Mouse (Mus musculus): ENCODE measurements around the gene Ethe1. TPM values are rescaled to one million over a fixed set of nuclear protein-coding genes. Genes with fewer than 3 reads are reported as not detected.

The Ethe1 gene
- polyA plus RNA-seq (2015; fragmentation: Nextera tagmentation; extraction: Ambion mirVana), result 39.2 and 39.9 TPM in 2 replicates

DNA sequence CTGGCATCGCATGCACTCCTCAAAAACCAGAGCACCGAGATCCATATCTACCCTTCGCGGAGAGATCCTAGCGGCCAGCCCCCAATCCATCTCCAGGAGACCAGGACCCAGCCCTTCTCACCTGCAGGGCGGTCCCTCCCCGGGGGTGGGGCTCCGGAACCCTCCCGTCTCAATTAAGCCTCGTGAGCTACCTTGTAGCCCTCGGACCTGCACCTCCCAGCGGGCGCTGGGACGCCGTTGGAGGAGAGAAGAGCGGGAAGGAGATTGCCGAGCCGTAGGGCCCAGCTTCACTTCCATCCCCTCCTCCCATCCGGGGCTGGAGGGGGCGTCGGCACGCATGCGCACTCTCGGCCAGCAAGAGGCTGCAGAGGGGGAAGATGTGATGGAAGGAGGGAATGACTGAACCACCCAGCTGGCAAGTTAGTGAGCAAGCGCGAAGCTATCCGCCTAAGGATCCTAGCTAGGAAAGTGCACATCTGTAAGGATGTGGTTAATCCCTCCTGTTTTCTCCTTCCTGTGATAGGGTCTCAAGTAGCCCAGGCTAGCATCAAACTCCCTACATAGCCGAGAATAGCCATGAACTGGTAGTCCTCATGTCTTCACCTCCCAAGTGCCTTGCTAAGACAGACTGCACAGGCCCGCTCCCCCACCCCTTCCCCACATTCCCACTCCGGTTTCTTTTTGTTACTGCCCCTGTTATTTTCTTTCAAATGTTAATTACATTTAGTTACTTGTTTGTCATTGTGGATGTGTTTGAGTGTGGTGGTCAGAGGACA, at the start of gene Ethe1, which contains the start of gene Zfp575:
Ethe1 (plus strand) TSS at position 214 of the 776 bp plus-strand sequence.
Zfp575 (minus strand) TSS at position 312 of the 776 bp plus-strand sequence.
- peak; percentile 49 for DNase-seq (ENCODE audit: low spot score)

DNA sequence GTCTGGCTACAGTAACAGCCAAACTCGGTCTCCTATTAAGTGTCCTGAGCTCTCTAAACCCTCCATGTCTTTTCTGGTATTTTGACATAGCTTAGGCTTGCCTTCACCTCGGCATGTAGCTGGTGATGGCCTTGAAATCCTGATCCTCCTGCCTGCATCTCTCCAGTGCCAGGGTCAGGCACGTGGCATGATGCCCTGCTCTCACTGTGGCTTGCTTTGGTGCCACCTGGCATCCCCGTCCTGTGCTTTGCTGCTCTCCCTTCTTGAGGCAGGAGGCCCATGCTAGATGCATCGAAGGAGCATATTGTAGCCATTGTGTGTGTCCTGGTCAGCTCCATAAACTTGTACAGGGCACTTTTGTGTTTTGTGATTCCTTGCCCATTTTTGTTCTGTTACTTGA, 49.8 kb upstream of the Ethe1 start:
- no peak for DNase-seq (ENCODE audit: low spot score)

DNA sequence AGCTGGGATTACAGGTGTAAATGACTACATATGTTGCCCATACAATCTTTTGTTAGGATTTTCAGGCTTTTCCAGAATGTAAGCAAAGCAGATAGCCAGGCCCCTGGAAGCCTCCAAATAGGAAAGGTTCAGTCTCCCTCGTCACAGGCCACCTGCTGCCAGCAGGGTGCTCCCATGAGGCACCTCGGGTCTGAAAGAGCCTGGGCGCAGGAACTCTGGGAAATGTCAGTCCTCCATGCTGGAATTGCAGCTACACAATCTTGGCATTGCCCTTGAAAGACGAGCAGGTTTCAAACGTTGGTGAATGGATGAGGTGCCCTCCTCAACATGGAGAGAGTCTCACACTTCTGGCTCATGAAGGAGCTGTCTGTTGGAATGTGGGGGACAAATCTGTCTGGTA, 49.2 kb upstream of the Ethe1 start:
- no peak for DNase-seq (ENCODE audit: low spot score)

DNA sequence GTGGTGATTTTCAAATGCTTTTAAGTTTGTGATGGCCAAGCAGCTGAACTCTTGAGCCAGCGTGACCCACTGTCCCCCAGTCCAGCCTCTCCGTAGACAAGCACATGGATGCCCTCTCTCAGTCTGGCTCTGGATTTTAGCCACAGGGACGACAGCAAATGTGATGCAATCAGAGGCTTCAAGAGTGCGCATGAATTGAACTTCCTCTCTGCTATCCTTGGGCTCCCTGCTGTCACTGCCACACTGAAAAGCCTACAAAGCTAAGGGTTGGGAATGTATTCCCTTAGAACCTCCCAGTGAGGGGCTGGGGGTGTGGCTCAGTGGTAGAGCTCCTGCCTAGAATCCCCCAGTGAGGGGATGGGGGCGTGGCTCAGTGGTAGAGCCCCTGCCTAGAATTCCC, 48.6 kb upstream of the Ethe1 start:
- DNase-seq (ENCODE audit: low spot score), result no peak

DNA sequence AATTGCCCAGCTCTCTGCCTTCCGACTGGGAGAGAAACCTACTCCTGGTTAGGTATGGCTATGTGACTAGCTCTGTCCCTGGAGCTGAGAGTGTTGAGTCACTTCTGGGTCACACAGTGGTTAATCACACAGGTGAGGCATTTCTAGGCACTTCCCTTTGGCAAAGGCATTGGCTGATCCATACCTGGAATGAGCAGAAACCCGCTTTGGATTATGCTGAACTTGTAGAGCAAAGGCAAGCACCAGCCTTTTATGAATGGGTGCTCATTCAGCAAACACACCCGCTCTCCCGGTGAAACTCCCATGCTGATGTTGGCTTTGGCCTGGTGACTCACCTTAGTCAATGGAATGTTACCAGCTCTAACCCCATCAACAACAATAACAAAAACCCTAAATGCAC, 47.7 kb upstream of the Ethe1 start:
- DNase-seq (ENCODE audit: low spot score), result no peak

DNA sequence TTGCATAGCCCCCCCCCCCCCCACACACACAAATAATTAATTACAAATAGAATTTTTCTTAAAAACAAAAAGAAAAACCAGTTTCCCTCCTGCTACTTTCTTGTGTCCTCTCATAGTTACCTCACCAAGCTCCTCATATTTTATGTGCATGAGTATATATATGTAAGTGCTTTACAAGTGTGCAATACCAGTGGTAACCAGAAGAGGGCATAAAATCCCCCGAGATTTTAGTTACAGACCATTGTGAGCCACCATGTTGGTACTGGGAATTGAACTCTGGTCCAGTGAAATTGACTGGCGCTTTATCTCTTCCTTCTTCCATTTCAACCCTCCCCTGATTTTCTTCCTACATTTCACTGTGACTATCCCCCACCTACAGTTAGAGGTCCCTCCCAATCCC, 42.8 kb upstream of the Ethe1 start:
- no peak for DNase-seq (ENCODE audit: low spot score)

DNA sequence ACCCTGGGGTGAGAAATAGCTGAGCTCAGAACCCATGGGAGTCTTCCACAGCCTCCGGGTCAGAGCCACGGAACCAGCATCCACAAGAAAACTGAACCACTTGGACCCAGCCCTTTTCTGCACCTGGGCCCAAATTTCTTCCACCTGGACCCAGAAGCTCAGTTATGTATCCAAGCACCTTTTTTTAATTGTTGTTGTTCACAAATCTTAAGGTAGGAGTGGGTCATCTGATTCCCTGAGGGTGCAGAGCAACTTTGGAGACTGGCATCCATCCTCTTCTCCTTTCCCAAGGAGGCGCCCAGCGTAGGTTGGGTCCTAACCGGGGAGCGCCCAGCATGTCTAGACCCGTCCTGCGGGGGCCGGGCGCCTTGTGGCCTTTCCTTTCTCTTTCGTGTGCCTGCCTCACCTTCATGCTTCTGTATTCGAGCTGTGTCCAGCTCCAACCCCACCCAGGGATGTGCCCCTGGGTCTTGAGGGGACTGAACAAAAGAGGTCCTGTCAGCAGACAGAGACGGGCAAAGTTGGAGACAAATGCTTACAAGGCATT, 41.2 kb upstream of the Ethe1 start, which contains the start of the genes Pinlyp and Xrcc1:
Pinlyp (minus strand) TSS at position 51 of the 547 bp plus-strand sequence.
Xrcc1 (plus strand) TSS at position 222 of the 547 bp plus-strand sequence.
- no peak for DNase-seq (ENCODE audit: low spot score)

DNA sequence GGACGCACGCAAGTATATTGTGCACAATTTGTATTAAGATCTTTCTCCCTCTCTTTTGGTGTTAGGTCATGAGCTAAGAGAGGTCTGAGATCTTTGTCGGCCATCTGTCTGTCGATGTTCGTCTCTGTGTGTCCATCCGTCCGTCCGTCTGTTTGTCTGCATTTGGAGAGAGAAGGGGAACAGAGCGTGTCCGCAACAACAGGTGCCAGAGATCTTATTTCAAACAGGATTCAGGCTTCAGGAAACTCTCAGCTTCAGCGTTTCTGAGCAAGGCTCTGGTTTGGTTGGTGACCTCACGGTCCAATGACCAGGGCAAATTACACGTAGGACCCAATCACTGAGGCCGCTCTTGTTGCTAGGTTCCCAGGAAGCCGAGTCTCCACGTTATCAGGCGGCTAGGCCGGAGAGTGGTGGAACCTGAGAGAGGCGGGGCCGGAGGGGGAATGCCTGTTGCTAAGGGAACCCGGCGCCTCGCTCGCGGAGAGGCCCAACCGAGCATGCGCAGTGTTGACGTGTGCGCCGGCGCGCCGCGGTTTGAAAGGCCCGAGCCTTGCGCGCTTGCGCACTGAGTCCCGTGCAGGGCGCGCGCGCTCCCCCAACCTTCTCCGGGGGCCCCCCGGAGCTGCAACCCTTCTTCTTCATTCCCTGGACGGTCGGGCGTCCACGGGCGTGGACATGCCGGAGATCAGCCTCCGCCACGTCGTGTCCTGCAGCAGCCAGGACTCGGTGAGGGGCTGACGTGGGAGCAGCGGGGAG, 40.5 kb upstream of the Ethe1 start:
- peak; percentile 99 for DNase-seq (ENCODE audit: low spot score)

DNA sequence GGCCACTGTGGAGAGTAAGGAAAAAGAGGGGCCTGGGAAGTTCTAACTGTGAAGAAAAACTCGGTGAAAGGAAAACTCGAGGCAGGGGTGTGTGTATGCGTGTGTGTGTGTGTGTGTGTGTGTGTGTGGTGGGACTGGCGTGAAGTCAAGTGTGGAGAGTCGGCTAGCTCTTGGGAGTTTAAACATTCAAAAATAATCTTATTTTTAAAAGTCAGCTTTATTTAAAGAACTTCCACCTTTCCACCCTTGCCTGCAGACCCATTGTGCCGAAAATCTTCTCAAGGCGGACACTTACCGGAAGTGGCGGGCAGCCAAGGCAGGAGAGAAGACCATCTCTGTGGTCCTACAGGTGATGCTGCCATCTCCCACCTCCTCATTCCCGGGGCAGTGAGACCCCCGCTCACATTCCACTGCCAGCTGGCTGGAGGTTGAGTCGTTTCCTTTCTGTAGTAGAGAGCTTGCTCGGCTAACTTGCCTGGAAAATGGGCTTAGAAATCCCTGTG, 39.8 kb upstream of the Ethe1 start:
- DNase-seq (ENCODE audit: low spot score), result no peak

DNA sequence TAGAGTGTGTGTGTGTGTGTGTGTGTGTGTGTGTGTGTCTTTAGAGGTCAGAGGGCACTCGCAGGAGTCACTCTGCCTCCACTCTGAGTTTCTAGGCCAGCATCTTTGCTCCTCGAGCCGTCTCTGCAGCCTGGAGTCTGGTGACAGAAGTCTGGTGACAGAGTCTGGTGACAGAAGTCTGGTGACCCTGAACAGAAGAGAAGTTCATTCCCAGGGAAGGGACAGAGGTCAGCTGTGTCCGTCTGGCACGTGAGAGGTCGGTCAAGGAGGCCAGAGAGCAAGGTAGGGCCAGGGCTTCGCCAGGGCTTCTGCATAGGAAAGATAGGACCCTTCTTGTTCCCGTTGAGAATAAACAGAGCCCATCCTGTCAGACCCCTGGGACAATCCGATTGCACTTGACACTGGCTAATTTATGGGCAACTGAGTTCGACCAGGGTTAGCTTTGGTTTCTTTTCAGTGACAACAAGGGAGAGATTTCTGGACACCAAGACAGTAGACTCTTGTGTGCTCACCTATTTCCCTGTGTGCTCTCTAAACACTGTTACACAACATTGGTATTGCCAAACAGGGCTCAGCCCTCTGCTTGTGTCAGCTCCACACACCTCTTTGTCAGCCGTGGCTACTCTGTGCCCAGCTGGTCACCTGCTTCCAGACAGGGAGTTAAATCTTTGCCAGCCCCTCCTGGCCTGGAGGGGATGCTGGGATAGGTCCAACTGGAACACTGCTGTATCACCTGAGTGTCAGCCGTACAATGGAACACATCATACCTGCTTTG, 35.2 kb upstream of the Ethe1 start:
- no peak for DNase-seq (ENCODE audit: low spot score)

DNA sequence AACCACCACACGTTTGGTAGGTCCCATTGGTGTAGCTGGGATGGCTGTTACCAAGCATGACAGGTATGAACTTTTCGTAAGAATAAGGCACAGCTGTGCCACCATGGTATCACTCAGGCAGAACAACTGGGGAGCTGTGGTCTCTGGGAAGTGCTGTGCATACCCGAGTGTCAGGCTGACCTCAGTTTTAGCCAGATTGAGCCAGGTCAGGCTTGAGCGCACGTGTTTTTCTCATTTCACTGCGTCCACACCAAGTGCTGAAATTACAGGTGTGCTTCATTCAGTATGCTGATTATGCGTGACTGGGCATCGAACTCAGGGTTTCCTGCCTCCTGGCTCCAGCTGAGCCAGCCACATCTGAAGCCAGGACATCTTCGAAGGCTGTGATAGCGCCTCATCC, 31.6 kb upstream of the Ethe1 start:
- DNase-seq (ENCODE audit: low spot score), result no peak

DNA sequence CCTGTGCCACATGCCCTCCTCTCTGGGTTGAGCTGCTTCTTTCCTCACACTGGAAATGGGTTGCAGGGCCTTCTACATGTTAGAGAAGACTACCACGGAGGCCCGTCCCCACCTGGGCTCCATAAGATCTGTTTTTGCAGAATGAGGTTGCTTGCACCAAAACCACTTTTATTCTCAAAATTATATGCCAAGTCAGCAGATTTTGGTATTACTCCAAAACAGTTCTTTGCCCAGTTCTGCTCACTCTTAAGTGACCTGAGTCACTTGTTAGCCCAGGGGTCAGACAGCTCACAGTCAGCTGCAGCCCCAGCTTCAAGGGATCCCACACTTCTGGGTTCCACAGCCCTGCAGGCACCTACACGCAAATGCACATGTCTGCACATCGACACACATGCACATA, 25.9 kb upstream of the Ethe1 start:
- no peak for DNase-seq (ENCODE audit: low spot score)

DNA sequence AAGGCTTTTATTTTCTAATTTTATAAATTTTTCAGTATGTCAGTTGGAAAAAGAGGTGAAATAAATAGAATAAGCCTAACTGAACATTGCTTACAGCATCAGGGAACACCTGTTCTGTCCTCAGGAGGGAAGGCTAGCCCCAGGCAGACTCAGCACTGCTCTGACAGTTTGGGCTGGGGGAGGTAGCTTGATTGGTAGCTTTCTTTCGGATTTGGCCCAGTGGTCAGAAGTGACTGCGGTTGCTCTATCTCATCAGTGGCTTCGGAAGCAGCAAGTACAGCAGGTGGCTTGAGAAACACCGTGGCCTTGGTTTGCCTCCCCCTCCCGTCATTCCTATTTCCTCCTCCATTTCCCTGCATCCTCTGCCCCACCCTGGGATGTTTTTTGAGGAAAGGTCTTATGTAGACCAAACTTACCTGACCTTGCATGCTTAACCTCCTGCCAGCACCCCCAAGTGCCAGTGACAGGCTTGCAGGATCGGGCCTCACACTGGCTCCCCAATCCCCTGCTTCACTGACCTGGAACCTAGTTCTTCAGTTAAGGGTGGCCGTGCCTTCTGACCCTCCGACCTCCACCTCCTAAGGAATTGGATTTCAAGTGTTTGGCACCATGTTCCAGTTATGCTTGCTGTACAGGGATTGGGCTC, 24.0 kb upstream of the Ethe1 start:
- no peak for DNase-seq (ENCODE audit: low spot score)

DNA sequence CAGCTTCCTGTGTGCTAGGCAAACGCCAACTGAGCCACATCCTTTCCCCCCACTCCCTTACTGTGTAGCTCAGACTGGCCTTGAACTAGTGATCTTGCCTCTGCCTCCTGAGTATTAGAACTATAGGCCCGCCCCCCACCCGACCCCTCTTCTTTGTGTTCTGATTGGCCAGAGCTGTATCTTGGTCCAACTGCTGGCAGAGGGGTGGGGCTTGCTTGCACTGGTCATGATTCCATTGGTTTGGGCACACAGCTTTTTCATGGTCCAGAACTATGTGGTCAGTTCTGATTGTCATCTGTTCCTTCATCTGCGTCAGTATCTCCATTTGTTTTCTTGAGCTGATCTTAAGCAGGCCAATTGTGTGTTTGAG, 23.5 kb upstream of the Ethe1 start:
- DNase-seq (ENCODE audit: low spot score), result no peak

DNA sequence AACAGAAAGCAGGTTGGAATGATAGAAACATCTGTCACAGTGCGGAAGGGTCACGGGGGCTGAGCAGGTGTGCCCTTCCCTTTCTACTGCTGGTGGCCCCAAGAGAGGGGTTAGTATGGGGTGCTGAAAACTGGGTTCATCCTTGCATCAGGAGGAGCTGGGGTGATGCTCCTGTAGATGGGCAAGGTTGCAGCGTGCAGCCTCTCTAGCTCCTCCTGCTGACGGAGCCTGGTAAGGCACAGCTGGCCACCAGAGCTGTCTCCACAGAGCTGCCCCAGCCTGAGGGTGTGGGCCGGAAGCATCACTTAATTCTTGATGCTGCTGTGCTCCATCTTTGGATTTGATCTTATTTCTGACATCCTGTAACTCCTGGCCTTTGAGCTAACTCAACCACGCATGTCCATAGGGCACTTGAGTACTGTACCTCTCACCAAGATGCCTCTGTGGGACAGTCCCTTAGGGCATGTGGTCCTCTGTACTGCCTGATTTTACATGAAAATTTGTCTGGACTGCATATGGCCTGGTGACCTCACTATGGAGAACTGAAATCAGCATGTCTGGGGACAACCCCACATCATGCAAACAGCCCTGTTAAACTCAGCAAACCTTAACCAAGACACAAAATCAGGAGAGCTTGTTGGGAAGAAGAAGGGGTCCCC, 22.6 kb upstream of the Ethe1 start:
- DNase-seq (ENCODE audit: low spot score), result peak; percentile 66

DNA sequence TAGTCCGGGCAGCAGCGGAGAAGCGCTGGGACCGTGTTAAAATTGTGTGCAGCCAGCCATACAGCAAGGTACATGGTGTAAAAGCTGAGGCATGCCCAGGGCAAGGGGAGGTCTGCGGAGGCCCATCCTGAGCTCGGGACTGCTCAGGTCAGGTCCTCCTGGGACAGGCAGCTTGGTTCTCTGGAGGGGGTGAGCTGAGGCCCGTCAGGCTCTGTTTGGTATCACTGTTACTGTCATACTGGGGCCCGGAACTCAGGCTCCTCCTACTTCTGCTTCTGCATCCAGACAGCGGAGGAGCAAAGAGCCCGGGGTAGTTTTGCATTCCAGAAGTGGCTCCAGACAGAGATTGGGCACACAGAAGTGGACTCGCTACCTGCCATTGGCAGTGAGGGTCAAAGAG, 21.7 kb upstream of the Ethe1 start:
- no peak for DNase-seq (ENCODE audit: low spot score)

DNA sequence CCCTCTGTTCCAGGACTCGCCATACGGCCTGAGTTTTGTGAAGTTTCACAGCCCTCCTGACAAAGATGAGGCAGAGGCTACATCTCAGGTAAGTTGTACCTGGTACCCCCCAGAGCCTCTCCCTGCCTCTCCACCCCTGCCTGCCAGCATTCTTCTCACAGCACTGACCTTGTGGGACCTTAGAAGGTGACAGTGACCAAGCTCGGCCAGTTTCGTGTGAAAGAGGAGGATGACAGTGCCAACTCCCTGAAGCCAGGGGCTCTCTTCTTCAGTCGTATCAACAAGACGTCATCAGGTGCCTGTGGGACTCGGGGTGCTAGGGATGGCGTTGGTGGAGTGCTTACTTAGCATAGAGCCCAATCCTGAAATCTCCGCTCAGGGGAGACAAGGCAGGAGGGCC, 21.1 kb upstream of the Ethe1 start:
- DNase-seq (ENCODE audit: low spot score), result no peak

DNA sequence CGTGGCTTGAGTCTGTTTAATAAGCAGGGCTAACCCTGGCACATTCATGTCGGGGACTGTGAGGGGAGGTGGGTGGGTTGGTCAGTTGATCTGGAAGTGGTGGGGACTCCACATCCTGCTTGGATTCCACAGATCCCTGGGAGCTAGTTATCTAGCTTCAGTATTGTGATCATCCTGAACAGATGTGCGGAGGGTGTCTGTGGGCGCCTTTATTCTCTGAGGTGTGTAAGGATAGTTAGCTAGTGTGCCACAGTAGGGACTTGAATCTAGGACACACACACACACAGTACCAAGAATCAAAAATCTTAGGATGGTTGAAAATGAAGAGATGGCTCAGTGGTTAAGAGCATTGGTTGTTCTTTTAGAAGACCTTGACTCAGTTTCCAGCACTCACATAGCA, 18.8 kb upstream of the Ethe1 start:
- DNase-seq (ENCODE audit: low spot score), result no peak

DNA sequence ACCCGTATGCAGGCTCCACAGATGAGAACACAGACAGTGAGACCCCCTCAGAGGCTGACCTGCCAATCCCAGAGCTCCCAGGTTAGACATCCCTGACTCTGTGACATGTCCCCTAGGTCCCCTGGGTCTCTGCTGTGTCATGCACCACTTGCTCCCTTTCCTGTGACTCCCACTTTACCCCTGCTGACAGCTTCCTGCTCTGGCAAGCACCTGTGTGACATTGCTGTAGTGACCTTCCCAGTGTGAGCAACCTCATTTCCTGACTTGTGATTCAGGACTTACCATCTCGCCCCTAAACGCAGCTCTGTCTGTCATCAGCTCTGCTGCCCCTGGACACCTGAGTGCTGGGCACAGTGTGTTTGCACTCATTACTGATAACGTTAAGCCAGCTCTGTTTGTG, 16.3 kb upstream of the Ethe1 start:
- no peak for DNase-seq (ENCODE audit: low spot score)

DNA sequence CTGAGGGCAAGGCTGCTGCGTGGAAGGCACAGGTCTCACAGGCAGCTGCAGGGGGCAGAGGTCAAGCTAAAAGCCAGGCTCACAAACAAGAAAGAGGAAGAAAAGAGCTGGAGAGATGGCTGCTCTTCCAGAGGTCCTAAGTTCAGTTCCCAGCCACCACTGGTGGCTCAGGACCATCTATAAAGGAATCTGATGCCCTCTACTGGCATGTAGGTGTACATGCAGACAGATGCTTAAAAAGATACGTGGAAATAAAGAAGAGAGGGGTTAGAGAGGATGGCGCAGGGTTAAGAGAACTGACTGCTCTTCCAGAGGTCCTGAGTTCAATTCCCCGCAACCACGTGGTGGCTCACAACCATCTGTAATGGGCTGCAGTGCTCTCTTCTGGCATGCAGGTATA, 14.9 kb upstream of the Ethe1 start:
- DNase-seq (ENCODE audit: low spot score), result no peak

All from thymus, postnatal 0 days (tissue).